Mouse (Mus musculus) testis, adult 2 months (tissue): ENCODE results near the gene Col6a2.

Experiments used
- CTCF ChIP-seq: fragments of 200-500 bp; IDR thresholded peaks from 2 replicates; pipeline ENCODE4 v1.5.1; 2012; ENCODE audit warnings: low read depth, mild to moderate bottlenecking, inconsistent platforms, low read length, moderate library complexity; ENCODE audit not compliant: control insufficient read depth, insufficient read depth, insufficient replicate concordance
- POLR2A ChIP-seq: fragments of 200-500 bp; IDR thresholded peaks from 2 replicates; pipeline ENCODE4 v1.6.1; 2012; ENCODE audit warnings: low read depth, mild to moderate bottlenecking, inconsistent platforms, low read length, moderate library complexity; ENCODE audit not compliant: control insufficient read depth

DNA sequence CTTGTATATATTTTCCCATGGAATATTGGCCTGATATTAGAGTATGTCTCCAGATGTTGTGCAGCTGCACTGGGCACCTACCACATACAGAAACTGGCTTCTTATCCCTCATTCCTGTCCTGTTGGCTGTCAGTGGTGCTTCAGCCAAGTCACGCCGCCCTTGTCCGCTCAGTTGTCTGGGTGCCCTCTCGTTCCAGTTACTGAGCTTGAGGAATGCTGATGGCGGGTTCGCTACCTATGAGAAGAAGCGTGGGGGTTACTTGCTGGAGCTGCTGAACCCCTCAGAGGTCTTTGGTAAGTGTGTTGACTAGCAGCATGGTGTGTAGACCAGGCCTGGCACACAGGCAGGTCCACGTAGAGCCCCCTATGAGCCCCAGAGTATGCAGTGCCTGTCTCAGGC is 76.9 kb downstream of the Col6a2 start:
- TF ChIP-seq POLR2A (no peak), CTCF (no peak)
